Mouse (Mus musculus) stomach, embryonic 16.5 days (tissue): ENCODE data around the gene Teddm2. TPM values are rescaled to one million over a fixed set of nuclear protein-coding genes. Genes with fewer than 3 reads are reported as not detected.

ENCODE experiments used
- ATAC-seq: fragments of 200-750 bp; cut with Nextera tagmentation; 2 replicates; pipeline ENCODE4 v1.8.0; 2017; ENCODE audit warnings: moderate number of reproducible peaks, moderate TSS enrichment; ENCODE audit not compliant: insufficient read depth, low FRiP score
- H3K27ac ChIP-seq: fragments of 300-500 bp; sonication (generic); 2 replicates; pipeline ENCODE4 v1.5.1; 2014; ENCODE audit warnings: low read length
- H3K27me3 ChIP-seq: fragments of 300-500 bp; sonication (generic); 2 replicates; pipeline ENCODE4 v1.6.1; 2014; ENCODE audit warnings: low read length, control low read depth, mixed read lengths; ENCODE audit not compliant: control insufficient read depth, insufficient read depth
- H3K36me3 ChIP-seq: fragments of 300-500 bp; sonication (generic); 2 replicates; pipeline ENCODE4 v1.6.1; 2014; ENCODE audit warnings: low read length; ENCODE audit not compliant: control insufficient read depth, insufficient read depth
- H3K4me1 ChIP-seq: fragments of 300-500 bp; sonication (generic); 2 replicates; pipeline ENCODE4 v1.6.1; 2014; ENCODE audit warnings: low read length, control low read depth, mixed read lengths; ENCODE audit not compliant: control insufficient read depth, insufficient read depth
- H3K4me2 ChIP-seq: fragments of 300-500 bp; sonication (generic); 2 replicates; pipeline ENCODE4 v1.6.1; 2014; ENCODE audit warnings: low read depth, low read length, mixed read lengths
- H3K4me3 ChIP-seq: fragments of 300-500 bp; sonication (generic); replicated peaks from 2 replicates; pipeline ENCODE4 v1.5.1; 2014; ENCODE audit warnings: mild to moderate bottlenecking, low read length
- H3K9ac ChIP-seq: fragments of 300-500 bp; sonication (generic); 2 replicates; pipeline ENCODE4 v1.6.1; 2014; ENCODE audit warnings: low read length
- H3K9me3 ChIP-seq: fragments of 300-500 bp; sonication (generic); replicated peaks from 2 replicates; pipeline ENCODE4 v1.6.1; 2016; ENCODE audit warnings: low read length, control low read depth; ENCODE audit not compliant: control insufficient read depth
- WGBS: fragments of 180-500 bp; shearing (Covaris S2); extraction: QIAGEN DNeasy Blood & Tissue Kit; methylation state at CpG from one replicate; pipeline ENCODE4 v1.1.7; 2014; 5-methylcytosine and 5-hydroxymethylcytosine counted together
- polyA plus RNA-seq: library from polyadenylated mRNA; unstranded; fragments of >200 nt; fragmentation: Nextera tagmentation; extraction: Ambion mirVana; gene quantifications from 2 replicates; pipeline ENCODE4 v1.2.1, GENCODE M21; 2015

The Teddm2 gene
- polyA plus RNA-seq, 1 experiment from 2014 or later: 0.98 TPM

DNA sequence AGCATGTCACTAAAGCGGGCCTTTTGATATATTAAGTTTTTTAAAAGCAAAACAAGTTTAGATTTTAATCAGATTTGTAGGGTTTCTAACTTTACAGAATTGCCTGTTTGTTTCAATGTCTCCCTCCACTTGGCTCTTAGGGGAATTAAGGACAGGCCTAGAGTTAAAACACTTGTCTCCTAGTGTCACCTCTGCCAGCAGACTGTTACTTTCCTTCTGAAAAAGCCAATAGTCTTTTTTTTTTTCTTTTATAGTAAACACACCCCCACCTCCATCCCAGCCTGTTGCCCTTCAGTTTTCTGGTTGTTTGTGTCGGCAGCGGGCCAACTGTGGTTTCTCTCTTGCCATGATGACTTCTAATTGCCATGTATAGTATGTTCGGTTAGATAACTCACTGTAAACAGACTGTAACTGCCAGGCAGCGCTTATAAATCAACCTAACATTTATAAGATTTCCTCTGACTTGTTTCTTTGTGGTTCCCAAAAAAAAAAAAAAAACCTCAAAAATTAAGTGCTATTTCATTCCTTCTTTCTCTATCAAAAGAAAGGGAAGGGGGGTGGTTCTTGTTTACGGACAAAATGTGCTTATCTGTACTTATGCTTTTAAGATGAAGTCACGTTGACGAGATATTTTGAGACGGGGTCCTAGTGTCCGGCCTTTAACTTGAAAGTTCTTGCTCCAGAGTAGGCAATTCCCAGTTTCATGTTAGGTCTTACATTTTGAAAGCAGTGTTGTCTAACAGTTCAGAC, 9.4 kb upstream of the Teddm2 start:
- H3K9ac ChIP-seq: no peak overlapping the region

GRCm38 (mm10) chr1:153908741-153909140, 8.7 kb upstream of the Teddm2 start:
- Histone ChIP-seq H3K9me3 (no peaks in the 10 kb centered on the region; the same call in 1 of the 2 replicates), H3K27ac (no peak overlapping the region), H3K36me3 (peaks cover 46% of the 10 kb centered on the region), H3K27me3 (no peaks in the 10 kb centered on the region), H3K9ac (no peak overlapping the region), H3K4me2 (no peak overlapping the region), H3K4me3 (no peak overlapping the region), H3K4me1 (no peaks in the 10 kb centered on the region)
- 79% methylated on average over 4 of the region's 4 CpGs for WGBS
- no peak for ATAC-seq

More for the DNA sequence above, 9.4 kb upstream of the Teddm2 start:
- Histone ChIP-seq H3K36me3 (peaks cover 41% of the 10 kb centered on the region), H3K4me2 (no peak overlapping the region), H3K4me1 (no peaks in the 10 kb centered on the region), H3K4me3 (no peak overlapping the region), H3K27me3 (no peaks in the 10 kb centered on the region), H3K9me3 (no peaks in the 10 kb centered on the region; the same call in 1 of the 2 replicates), H3K27ac (no peak overlapping the region)
- WGBS: 68% methylated on average over 10 of the region's 10 CpGs
- no peak for ATAC-seq

DNA sequence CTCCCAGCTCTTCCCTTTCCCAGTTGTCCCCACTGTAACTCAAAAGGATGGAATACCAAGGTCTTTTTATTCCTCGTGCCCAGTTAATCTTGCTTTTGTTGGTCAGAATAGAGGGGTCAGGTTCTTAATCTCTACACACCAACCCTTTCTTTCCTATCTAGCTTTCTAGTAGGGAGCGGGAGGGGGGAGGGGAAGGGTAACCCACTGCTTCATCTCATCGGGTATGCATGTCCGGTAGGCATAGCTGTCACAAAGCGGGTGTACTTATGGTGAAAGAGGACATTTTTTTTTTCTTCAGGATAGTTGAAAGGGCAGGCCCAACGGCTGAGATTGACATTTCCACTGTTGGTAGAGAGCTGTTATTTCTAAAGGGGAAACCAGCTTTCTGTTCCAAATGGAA, 8.2 kb upstream of the Teddm2 start:
- no peak for ATAC-seq
- no peak overlapping the region for H3K27ac ChIP-seq
- H3K27me3 ChIP-seq: no peaks in the 10 kb centered on the region
- no peak overlapping the region for H3K4me2 ChIP-seq
- H3K9ac ChIP-seq: no peak overlapping the region
- peaks cover 3% of the 10 kb centered on the region; the same call in 1 of the 2 replicates for H3K4me1 ChIP-seq
- H3K9me3 ChIP-seq: no peaks in the 10 kb centered on the region; the same call in 1 of the 2 replicates
- no peak overlapping the region for H3K4me3 ChIP-seq
- 81% methylated on average over 6 of the region's 6 CpGs for WGBS
- peaks cover 52% of the 10 kb centered on the region for H3K36me3 ChIP-seq

GRCm38 (mm10) chr1:153905884-153906283, 5.9 kb upstream of the Teddm2 start:
- H3K27ac ChIP-seq: no peak overlapping the region
- H3K27me3 ChIP-seq: no peaks in the 10 kb centered on the region
- ATAC-seq: no peak
- H3K4me2 ChIP-seq: no peak overlapping the region
- WGBS: 93% methylated on average over 3 of the region's 3 CpGs
- H3K9ac ChIP-seq: no peak overlapping the region
- peaks cover 56% of the 10 kb centered on the region for H3K36me3 ChIP-seq
- peaks cover 20% of the 10 kb centered on the region for H3K4me1 ChIP-seq
- no peak overlapping the region for H3K4me3 ChIP-seq
- no peaks in the 10 kb centered on the region for H3K9me3 ChIP-seq

DNA sequence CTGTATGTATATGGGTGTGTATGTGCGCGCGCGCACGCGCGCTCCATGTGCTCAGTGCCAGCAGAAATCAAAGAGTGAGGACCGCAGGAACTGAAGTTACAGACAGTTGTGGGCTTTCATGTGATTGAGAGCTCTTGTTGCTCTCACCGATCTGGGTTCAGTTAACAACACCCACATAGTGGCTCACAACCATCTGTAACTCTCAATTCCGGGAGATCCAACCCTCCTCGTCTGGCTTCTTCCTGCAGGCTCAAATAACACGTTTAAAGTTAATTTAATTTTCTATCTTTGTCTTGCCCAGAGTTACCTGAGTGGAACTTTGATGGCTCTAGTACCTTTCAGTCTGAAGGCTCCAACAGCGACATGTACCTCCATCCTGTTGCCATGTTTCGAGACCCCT, 4.2 kb upstream of the Teddm2 start:
- no peak overlapping the region for H3K4me2 ChIP-seq
- no peak for ATAC-seq
- H3K36me3 ChIP-seq: peaks cover 50% of the 10 kb centered on the region
- no peaks in the 10 kb centered on the region for H3K9me3 ChIP-seq
- no peak overlapping the region for H3K27ac ChIP-seq
- no peak overlapping the region for H3K4me3 ChIP-seq
- 92% methylated on average over 14 of the region's 14 CpGs for WGBS
- peaks cover 21% of the 10 kb centered on the region for H3K4me1 ChIP-seq
- H3K9ac ChIP-seq: no peak overlapping the region
- no peaks in the 10 kb centered on the region for H3K27me3 ChIP-seq

DNA sequence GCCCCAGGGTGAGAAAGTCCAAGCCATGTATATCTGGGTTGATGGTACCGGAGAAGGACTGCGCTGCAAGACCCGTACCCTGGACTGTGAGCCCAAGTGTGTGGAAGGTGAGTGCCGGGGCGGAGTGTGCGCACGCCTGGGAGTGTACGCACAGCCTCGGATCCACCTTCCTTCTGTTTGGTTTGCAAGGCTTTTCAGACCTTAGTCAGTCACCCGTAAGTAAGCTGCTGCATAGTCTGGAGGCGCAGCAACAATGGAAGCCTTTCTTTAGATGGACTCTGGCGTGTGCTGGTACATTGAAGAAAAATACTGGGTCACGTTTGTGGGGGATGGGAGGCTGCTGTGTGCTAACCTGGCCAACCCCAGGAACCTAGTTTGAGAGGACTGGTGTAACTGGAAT, 3.0 kb upstream of the Teddm2 start:
- Histone ChIP-seq H3K9me3 (no peaks in the 10 kb centered on the region), H3K4me2 (peak overlapping the region; percentile 90), H3K4me3 (peak overlapping the region; percentile 0; the same call in 1 of the 2 replicates), H3K9ac (no peak overlapping the region), H3K36me3 (peaks cover 43% of the 10 kb centered on the region), H3K27me3 (no peaks in the 10 kb centered on the region), H3K4me1 (peaks cover 25% of the 10 kb centered on the region), H3K27ac (no peak overlapping the region)
- ATAC-seq: no peak
- 74% methylated on average over 13 of the region's 13 CpGs for WGBS

DNA sequence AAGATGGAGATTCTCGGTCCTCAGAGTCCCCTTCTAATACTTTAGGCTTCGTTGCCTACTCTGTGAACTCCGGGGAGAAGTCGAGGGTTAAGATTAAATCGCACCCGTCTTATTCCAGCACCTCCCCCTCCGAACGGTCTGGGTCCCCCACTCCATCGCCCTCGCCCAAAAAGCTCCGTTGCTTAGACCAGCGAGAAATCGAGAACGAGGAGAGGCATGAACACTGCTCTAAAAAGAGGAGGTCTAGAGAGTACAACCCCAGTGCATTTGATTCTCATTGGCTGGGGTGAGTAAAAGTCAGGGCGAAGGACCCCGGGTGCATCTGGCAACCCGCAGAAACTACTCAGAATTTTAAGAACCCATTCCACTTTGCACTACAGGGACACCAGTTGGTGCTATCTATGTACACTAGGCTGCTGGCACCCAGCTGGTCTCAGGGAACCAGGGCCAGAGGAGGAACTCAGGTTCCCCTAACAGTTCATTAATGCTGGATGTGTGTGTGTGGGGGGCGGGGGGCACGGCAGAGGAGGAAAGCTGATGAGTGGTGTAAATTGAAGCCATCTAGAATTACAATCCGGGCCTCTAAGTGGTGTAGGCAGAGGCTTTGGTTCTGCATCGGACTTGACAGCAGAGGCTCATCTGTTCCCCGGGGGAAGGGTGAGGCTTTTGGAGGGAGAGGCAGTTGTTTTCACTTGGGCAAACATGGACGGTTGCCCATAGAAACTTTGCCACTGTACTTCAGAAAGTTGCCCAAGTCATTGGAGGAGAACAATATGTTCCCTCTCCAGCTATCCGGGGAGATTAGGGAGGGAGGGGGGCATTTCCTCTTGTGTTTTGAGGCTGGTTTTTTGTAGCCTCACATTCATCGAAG, 1.1 kb upstream of the Teddm2 start:
- peaks cover 32% of the 10 kb centered on the region for H3K36me3 ChIP-seq
- no peaks in the 10 kb centered on the region for H3K9me3 ChIP-seq
- no peaks in the 10 kb centered on the region for H3K27me3 ChIP-seq
- WGBS: 2% methylated on average over 25 of the region's 25 CpGs
- peaks cover 25% of the 10 kb centered on the region for H3K4me1 ChIP-seq
- H3K9ac ChIP-seq: peak overlapping the region; percentile 82
- H3K4me2 ChIP-seq: peak overlapping the region; percentile 90
- ATAC-seq: no peak
- peak overlapping the region; percentile 71 for H3K4me3 ChIP-seq
- peak overlapping the region; percentile 98 for H3K27ac ChIP-seq

DNA sequence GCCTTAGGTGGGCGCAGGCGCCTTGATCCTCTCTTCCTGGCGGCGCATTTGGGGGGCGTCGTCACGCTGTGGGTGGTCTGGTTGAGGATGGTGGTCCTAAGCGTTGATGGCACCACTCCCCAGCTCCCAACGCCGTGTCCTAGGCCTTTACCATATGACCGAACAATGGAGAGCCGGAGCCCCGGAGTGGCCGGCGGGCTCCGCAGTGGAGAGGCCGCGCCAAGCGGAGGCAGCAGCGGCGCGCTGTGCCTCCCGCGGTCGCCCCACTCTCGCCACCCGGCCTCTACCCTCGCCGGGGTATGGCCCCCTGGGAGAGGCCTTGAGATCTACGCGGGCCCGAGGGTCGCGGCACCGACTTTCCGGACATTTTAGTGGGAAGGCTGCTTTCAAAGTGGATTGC, 353 bp upstream of the Teddm2 start:
- Histone ChIP-seq H3K4me3 (peak overlapping the region; percentile 71), H3K36me3 (peaks cover 25% of the 10 kb centered on the region), H3K4me2 (peak overlapping the region; percentile 90), H3K27me3 (no peaks in the 10 kb centered on the region), H3K27ac (peak overlapping the region; percentile 98), H3K4me1 (peaks cover 25% of the 10 kb centered on the region), H3K9ac (peak overlapping the region; percentile 82), H3K9me3 (no peaks in the 10 kb centered on the region)
- under 1% methylated on average over 36 of the region's 36 CpGs for WGBS
- ATAC-seq: peak; percentile 7; the same call in 1 of the 2 replicates
